Mouse (Mus musculus): Measurements from ENCODE around the gene Lingo2. TPM values are rescaled to one million over a fixed set of nuclear protein-coding genes. Genes with fewer than 3 reads are reported as not detected.

The Lingo2 gene
- polyA plus RNA-seq (2014; fragmentation: Illumina TruSeq; extraction: RNeasy Lipid Tissue Mini Kit (QIAGEN cat#74804); ENCODE audit: low read depth, low replicate concordance) = not detected

GRCm38 (mm10) chr4:36951150-36951954 is at the start of gene Lingo2:
Gene Lingo2, minus strand, starts transcription at chr4:36951747.

Measured in adipose tissue, adult 10 weeks (tissue).